Mouse (Mus musculus): Measurements from ENCODE around the gene P2ry2. TPM values are rescaled to one million over a fixed set of nuclear protein-coding genes. Genes with fewer than 3 reads are reported as not detected.

Gene P2ry2
- polyA plus RNA-seq, 1 experiment from 2014 or later = 0.65 TPM

GRCm38 (mm10) chr7:101017021-101017461 lies 4.4 kb upstream of the P2ry2 start:
- Histone ChIP-seq H3K27me3 (peaks cover 33% of the 10 kb centered on the region), H3K9ac (no peak overlapping the region), H3K4me2 (no peak overlapping the region), H3K4me1 (replicated peaks) (peaks cover 25% of the 10 kb centered on the region), H3K36me3 (no peaks in the 10 kb centered on the region), H3K9me3 (no peaks in the 10 kb centered on the region), H3K27ac (no peak overlapping the region), H3K4me3 (no peak overlapping the region)
- 60% methylated on average over 7 of the region's 7 CpGs for WGBS
- no peak for ATAC-seq (ENCODE audit: low FRiP score)

GRCm38 (mm10) chr7:101014985-101015384 lies 2.3 kb upstream of the P2ry2 start:
- Histone ChIP-seq H3K4me3 (no peak overlapping the region), H3K36me3 (no peaks in the 10 kb centered on the region), H3K4me2 (no peak overlapping the region), H3K9ac (no peak overlapping the region), H3K27me3 (peaks cover 54% of the 10 kb centered on the region), H3K9me3 (no peaks in the 10 kb centered on the region), H3K27ac (no peak overlapping the region), H3K4me1 (replicated peaks) (peaks cover 33% of the 10 kb centered on the region)
- WGBS = 61% methylated on average over 1 of the region's 1 CpGs
- no peak for ATAC-seq (ENCODE audit: low FRiP score)

- Histone ChIP-seq H3K4me1 (replicated peaks) (peaks cover 33% of the 10 kb centered on the region), H3K4me3 (no peak overlapping the region), H3K9ac (no peak overlapping the region; the same call in 1 of the 2 replicates), H3K36me3 (no peaks in the 10 kb centered on the region), H3K4me2 (no peak overlapping the region), H3K9me3 (no peaks in the 10 kb centered on the region), H3K27ac (no peak overlapping the region), H3K27me3 (peaks cover 63% of the 10 kb centered on the region)
- ATAC-seq (ENCODE audit: low FRiP score) = no peak
- WGBS = 18% methylated on average over 9 of the region's 9 CpGs
Measured at GRCm38 (mm10) chr7:101014041-101014440, 1.4 kb upstream of the P2ry2 start.

- Histone ChIP-seq H3K36me3 (no peaks in the 10 kb centered on the region), H3K27me3 (peaks cover 70% of the 10 kb centered on the region), H3K4me3 (peak overlapping the region; percentile 52), H3K9me3 (no peaks in the 10 kb centered on the region), H3K27ac (no peak overlapping the region), H3K4me1 (replicated peaks) (peaks cover 23% of the 10 kb centered on the region), H3K9ac (peak overlapping the region; percentile 73), H3K4me2 (peak overlapping the region; percentile 98)
- WGBS = under 1% methylated on average over 53 of the region's 53 CpGs
- peak; percentile 80 for ATAC-seq (ENCODE audit: low FRiP score)
Measured at GRCm38 (mm10) chr7:101011681-101012367, 842 bp downstream of the P2ry2 start.

GRCm38 (mm10) chr7:101010741-101011140 lies 1.9 kb downstream of the P2ry2 start:
- no peak for ATAC-seq (ENCODE audit: low FRiP score)
- no peak overlapping the region for H3K27ac ChIP-seq
- no peak overlapping the region for H3K4me3 ChIP-seq
- no peaks in the 10 kb centered on the region for H3K36me3 ChIP-seq
- H3K4me1 ChIP-seq (replicated peaks) = peaks cover 23% of the 10 kb centered on the region
- H3K9ac ChIP-seq = no peak overlapping the region
- H3K9me3 ChIP-seq = no peaks in the 10 kb centered on the region
- no peak overlapping the region for H3K4me2 ChIP-seq
- 81% methylated on average over 3 of the region's 3 CpGs for WGBS
- peaks cover 73% of the 10 kb centered on the region for H3K27me3 ChIP-seq

- H3K4me3 ChIP-seq = no peak overlapping the region
- H3K27ac ChIP-seq = no peak overlapping the region
- ATAC-seq (ENCODE audit: low FRiP score) = no peak
- H3K36me3 ChIP-seq = no peaks in the 10 kb centered on the region
- H3K4me1 ChIP-seq (replicated peaks) = no peaks in the 10 kb centered on the region
- H3K9me3 ChIP-seq = no peaks in the 10 kb centered on the region
- WGBS = 78% methylated on average over 2 of the region's 2 CpGs
- no peak overlapping the region for H3K4me2 ChIP-seq
- H3K27me3 ChIP-seq = peaks cover 40% of the 10 kb centered on the region
- H3K9ac ChIP-seq = no peak overlapping the region
Measured at GRCm38 (mm10) chr7:101006201-101006600, 6.5 kb downstream of the P2ry2 start.

- 55% methylated on average over 4 of the region's 4 CpGs for WGBS
- no peaks in the 10 kb centered on the region for H3K36me3 ChIP-seq
- no peak overlapping the region for H3K9ac ChIP-seq
- no peak overlapping the region for H3K4me3 ChIP-seq
- H3K9me3 ChIP-seq = no peaks in the 10 kb centered on the region
- ATAC-seq (ENCODE audit: low FRiP score) = no peak
- H3K4me2 ChIP-seq = no peak overlapping the region
- no peak overlapping the region for H3K27ac ChIP-seq
- no peaks in the 10 kb centered on the region for H3K4me1 ChIP-seq (replicated peaks)
- H3K27me3 ChIP-seq = peaks cover 29% of the 10 kb centered on the region
Measured at GRCm38 (mm10) chr7:101005119-101005518, 7.5 kb downstream of the P2ry2 start.

GRCm38 (mm10) chr7:101003442-101004326 lies 9.0 kb downstream of the P2ry2 start:
- no peak overlapping the region for H3K9ac ChIP-seq
- H3K4me2 ChIP-seq = no peak overlapping the region
- H3K36me3 ChIP-seq = no peaks in the 10 kb centered on the region
- no peaks in the 10 kb centered on the region for H3K9me3 ChIP-seq
- H3K4me3 ChIP-seq = no peak overlapping the region
- peaks cover 15% of the 10 kb centered on the region for H3K27me3 ChIP-seq
- WGBS = 77% methylated on average over 11 of the region's 11 CpGs
- H3K27ac ChIP-seq = no peak overlapping the region
- no peaks in the 10 kb centered on the region for H3K4me1 ChIP-seq (replicated peaks)
- no peak for ATAC-seq (ENCODE audit: low FRiP score)

GRCm38 (mm10) chr7:101002274-101002673 lies 10.4 kb downstream of the P2ry2 start:
- ATAC-seq (ENCODE audit: low FRiP score) = no peak
- no peak overlapping the region for H3K9ac ChIP-seq

GRCm38 (mm10) chr7:100999623-101000022 lies 13.0 kb downstream of the P2ry2 start:
- Histone ChIP-seq H3K36me3 (no peaks in the 10 kb centered on the region), H3K27ac (no peak overlapping the region), H3K9me3 (no peaks in the 10 kb centered on the region), H3K27me3 (no peaks in the 10 kb centered on the region), H3K4me1 (replicated peaks) (no peaks in the 10 kb centered on the region), H3K9ac (no peak overlapping the region), H3K4me2 (no peak overlapping the region), H3K4me3 (no peak overlapping the region)
- ATAC-seq (ENCODE audit: low FRiP score) = no peak
- whole genome bisulfite sequencing = 90% methylated on average over 5 of the region's 5 CpGs

More at GRCm38 (mm10) chr7:101002274-101002673, 10.4 kb downstream of the P2ry2 start:
- Histone ChIP-seq H3K27me3 (0 out of 2 replicates have a peak, but pooled peaks cover 3% of the 10 kb centered on the region), H3K27ac (no peak overlapping the region), H3K4me1 (replicated peaks) (no peaks in the 10 kb centered on the region), H3K4me2 (no peak overlapping the region), H3K9me3 (no peaks in the 10 kb centered on the region), H3K36me3 (no peaks in the 10 kb centered on the region), H3K4me3 (no peak overlapping the region)
- 71% methylated on average over 6 of the region's 6 CpGs for WGBS

- no peak for ATAC-seq (ENCODE audit: low FRiP score)
- 89% methylated on average over 24 of the region's 24 CpGs for WGBS
- Histone ChIP-seq H3K27me3 (no peaks in the 10 kb centered on the region), H3K36me3 (no peaks in the 10 kb centered on the region), H3K9ac (no peak overlapping the region), H3K9me3 (no peaks in the 10 kb centered on the region), H3K27ac (no peak overlapping the region), H3K4me3 (no peak overlapping the region), H3K4me2 (no peak overlapping the region), H3K4me1 (replicated peaks) (no peaks in the 10 kb centered on the region)
Measured at GRCm38 (mm10) chr7:100998578-100998960, 14.1 kb downstream of the P2ry2 start.

GRCm38 (mm10) chr7:100997951-100998577 lies 14.6 kb downstream of the P2ry2 start:
- Histone ChIP-seq H3K4me3 (no peak overlapping the region), H3K27ac (no peak overlapping the region), H3K4me2 (no peak overlapping the region), H3K27me3 (no peaks in the 10 kb centered on the region), H3K36me3 (no peaks in the 10 kb centered on the region), H3K9ac (no peak overlapping the region), H3K4me1 (replicated peaks) (no peaks in the 10 kb centered on the region), H3K9me3 (no peaks in the 10 kb centered on the region)
- no peak for ATAC-seq (ENCODE audit: low FRiP score)
- 88% methylated on average over 31 of the region's 31 CpGs for WGBS

Data from hindbrain, embryonic 13.5 days (tissue).